Mouse (Mus musculus): ENCODE results near the gene Sec16a. TPM values are rescaled to one million over a fixed set of nuclear protein-coding genes. Genes with fewer than 3 reads are reported as not detected.
A peak's percentile ranks its signal among the peaks of the same experiment; 100 is the strongest.
"Not testable (repeated sequence)": the region's sequence is repeated elsewhere in the genome, so short reads cannot be mapped to it uniquely, and the experiment has no call there.

Sec16a gene
- polyA plus RNA-seq, 1 experiment from 2014 or later = 20.2 TPM

- no peak overlapping the region for H3K4me3 ChIP-seq (replicated peaks)
- 89% methylated on average over 8 of the region's 8 CpGs for WGBS
- no peak overlapping the region for H3K9ac ChIP-seq
- ATAC-seq = no peak
- peaks cover 71% of the 10 kb centered on the region for H3K36me3 ChIP-seq
- H3K27ac ChIP-seq = no peak overlapping the region
- H3K27me3 ChIP-seq (replicated peaks) = no peaks in the 10 kb centered on the region
- H3K4me1 ChIP-seq (replicated peaks) = no peaks in the 10 kb centered on the region
- H3K4me2 ChIP-seq (replicated peaks) = no peak overlapping the region
- H3K9me3 ChIP-seq = no peaks in the 10 kb centered on the region
These were observed 46.0 kb downstream of the Sec16a start for GRCm38 (mm10) chr2:26398978-26399377.

- Histone ChIP-seq H3K9ac (no peak overlapping the region), H3K27me3 (replicated peaks) (no peaks in the 10 kb centered on the region), H3K4me2 (replicated peaks) (no peak overlapping the region), H3K36me3 (peaks cover 64% of the 10 kb centered on the region), H3K27ac (no peak overlapping the region), H3K4me3 (replicated peaks) (no peak overlapping the region), H3K9me3 (no peaks in the 10 kb centered on the region), H3K4me1 (replicated peaks) (peaks cover 14% of the 10 kb centered on the region)
- no peak for ATAC-seq
- 93% methylated on average over 6 of the region's 6 CpGs for WGBS
These were observed 53.4 kb downstream of the Sec16a start for GRCm38 (mm10) chr2:26391617-26392016.

- ATAC-seq = no peak
- Histone ChIP-seq H3K27me3 (replicated peaks) (no peaks in the 10 kb centered on the region), H3K4me2 (replicated peaks) (no peak overlapping the region), H3K9me3 (no peaks in the 10 kb centered on the region), H3K4me1 (replicated peaks) (peaks cover 14% of the 10 kb centered on the region), H3K9ac (no peak overlapping the region), H3K4me3 (replicated peaks) (no peak overlapping the region), H3K36me3 (peaks cover 63% of the 10 kb centered on the region), H3K27ac (no peak overlapping the region)
- WGBS = 77% methylated on average over 3 of the region's 3 CpGs
These were observed 54.1 kb downstream of the Sec16a start for GRCm38 (mm10) chr2:26390954-26391353.

GRCm38 (mm10) chr2:26389154-26389690 lies 55.8 kb downstream of the Sec16a start, which contains the start of the genes Entr1 and Pmpca:
TSS of gene Entr1 (minus strand) at chr2:26389316.
TSS of gene Pmpca (plus strand) at chr2:26389339.
- no peaks in the 10 kb centered on the region for H3K27me3 ChIP-seq (replicated peaks)
- peak; percentile 95 for ATAC-seq
- under 1% methylated on average over 56 of the region's 60 CpGs for WGBS
- no peaks in the 10 kb centered on the region for H3K9me3 ChIP-seq
- H3K27ac ChIP-seq = peak within 1 kb of the TSS; percentile 81
- H3K4me3 ChIP-seq (replicated peaks) = peak within 1 kb of the TSS; percentile 97
- H3K4me2 ChIP-seq (replicated peaks) = peak within 1 kb of the TSS; percentile 95
- H3K36me3 ChIP-seq = peaks cover 63% of the 10 kb centered on the region
- peak within 1 kb of the TSS; percentile 97 for H3K9ac ChIP-seq
- H3K4me1 ChIP-seq (replicated peaks) = peaks cover 14% of the 10 kb centered on the region

DNA sequence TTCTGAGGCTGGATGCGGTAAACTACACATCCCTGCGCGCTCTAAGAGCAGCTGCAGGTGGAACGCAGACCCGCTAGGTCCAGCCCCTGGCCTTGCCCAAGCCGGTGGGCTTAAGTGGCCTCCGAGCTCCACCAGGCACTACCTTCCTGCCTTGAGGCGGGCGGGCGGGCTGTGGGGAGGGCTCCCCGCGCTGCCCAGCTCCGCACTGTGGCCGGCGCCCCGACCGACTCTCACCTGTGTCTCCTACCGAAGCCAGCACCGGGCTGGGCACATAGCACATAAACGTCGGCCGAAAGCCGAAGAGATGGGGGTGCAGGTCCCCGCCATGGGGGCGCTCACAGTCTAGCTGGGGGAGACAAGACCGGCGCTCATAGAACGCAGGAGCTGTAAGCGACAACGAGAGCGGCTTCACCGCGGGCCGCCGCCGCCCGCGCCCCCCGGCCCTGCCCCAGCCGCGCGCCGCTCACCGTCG lies 56.3 kb downstream of the Sec16a start:
- peak overlapping the region; percentile 97 for H3K4me3 ChIP-seq (replicated peaks)
- peak overlapping the region; percentile 97 for H3K9ac ChIP-seq
- no peaks in the 10 kb centered on the region for H3K9me3 ChIP-seq
- peaks cover 66% of the 10 kb centered on the region for H3K36me3 ChIP-seq
- peak overlapping the region; percentile 81 for H3K27ac ChIP-seq
- H3K4me1 ChIP-seq (replicated peaks) = peaks cover 14% of the 10 kb centered on the region
- no peaks in the 10 kb centered on the region for H3K27me3 ChIP-seq (replicated peaks)
- under 1% methylated on average over 45 of the region's 45 CpGs for WGBS
- H3K4me2 ChIP-seq (replicated peaks) = peak overlapping the region; percentile 95
- peak; percentile 75 for ATAC-seq

GRCm38 (mm10) chr2:26387713-26388112 lies 57.3 kb downstream of the Sec16a start:
- H3K4me3 ChIP-seq (replicated peaks) = no peak overlapping the region
- WGBS = 84% methylated on average over 3 of the region's 3 CpGs
- peak overlapping the region; percentile 95 for H3K4me2 ChIP-seq (replicated peaks)
- H3K27ac ChIP-seq = no peak overlapping the region
- peak overlapping the region; percentile 97; the same call in 1 of the 2 replicates for H3K9ac ChIP-seq
- no peak for ATAC-seq
- H3K4me1 ChIP-seq (replicated peaks) = peaks cover 14% of the 10 kb centered on the region
- H3K27me3 ChIP-seq (replicated peaks) = no peaks in the 10 kb centered on the region
- H3K36me3 ChIP-seq = peaks cover 64% of the 10 kb centered on the region
- no peaks in the 10 kb centered on the region for H3K9me3 ChIP-seq

DNA sequence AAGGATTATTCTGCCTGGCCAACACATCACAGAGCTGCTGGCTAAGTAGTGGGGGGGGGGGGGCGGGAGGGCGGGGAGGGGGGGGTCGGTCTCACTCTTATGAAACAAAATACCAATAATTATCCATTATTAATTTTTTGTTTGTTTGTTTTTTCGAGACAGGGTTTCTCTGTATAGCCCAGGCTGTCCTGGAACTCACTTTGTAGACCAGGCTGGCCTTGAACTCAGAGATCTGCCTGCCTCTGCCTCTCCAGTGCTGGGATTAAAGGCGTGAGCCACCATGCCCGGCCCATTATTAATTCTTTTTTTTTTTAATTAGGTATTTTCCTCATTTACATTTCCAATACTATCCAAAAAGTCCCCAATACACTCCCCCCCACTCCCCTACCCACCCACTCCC lies 64.1 kb downstream of the Sec16a start:
- H3K4me1 ChIP-seq (replicated peaks); H3K27ac ChIP-seq; H3K9me3 ChIP-seq; H3K27me3 ChIP-seq (replicated peaks); ATAC-seq: not testable (repeated sequence)
- H3K4me2 ChIP-seq (replicated peaks) = peak overlapping the region; percentile 92
- WGBS = 31% methylated on average over 6 of the region's 6 CpGs
- peaks cover 44% of the 10 kb centered on the region for H3K36me3 ChIP-seq
- H3K9ac ChIP-seq = peak overlapping the region; percentile 88; the same call in 1 of the 2 replicates
- peak overlapping the region; percentile 81 for H3K4me3 ChIP-seq (replicated peaks)

GRCm38 (mm10) chr2:26380131-26380771 lies 64.8 kb downstream of the Sec16a start, which contains the start of gene Snapc4:
TSS of gene Snapc4 (minus strand) at chr2:26380653.
- Histone ChIP-seq H3K4me2 (replicated peaks) (peak within 1 kb of the TSS; percentile 92), H3K36me3 (peaks cover 43% of the 10 kb centered on the region), H3K4me1 (replicated peaks) (0 out of 2 replicates have a peak, but pooled peaks cover 7% of the 10 kb centered on the region), H3K4me3 (replicated peaks) (peak within 1 kb of the TSS; percentile 81), H3K27me3 (replicated peaks) (no peaks in the 10 kb centered on the region), H3K27ac (0 out of 2 replicates have a peak within 1 kb of the TSS, but pooled peaks have one; percentile 40), H3K9ac (peak within 1 kb of the TSS; percentile 88), H3K9me3 (no peaks in the 10 kb centered on the region)
- peak; percentile 98 for ATAC-seq
- WGBS = under 1% methylated on average over 38 of the region's 38 CpGs

DNA sequence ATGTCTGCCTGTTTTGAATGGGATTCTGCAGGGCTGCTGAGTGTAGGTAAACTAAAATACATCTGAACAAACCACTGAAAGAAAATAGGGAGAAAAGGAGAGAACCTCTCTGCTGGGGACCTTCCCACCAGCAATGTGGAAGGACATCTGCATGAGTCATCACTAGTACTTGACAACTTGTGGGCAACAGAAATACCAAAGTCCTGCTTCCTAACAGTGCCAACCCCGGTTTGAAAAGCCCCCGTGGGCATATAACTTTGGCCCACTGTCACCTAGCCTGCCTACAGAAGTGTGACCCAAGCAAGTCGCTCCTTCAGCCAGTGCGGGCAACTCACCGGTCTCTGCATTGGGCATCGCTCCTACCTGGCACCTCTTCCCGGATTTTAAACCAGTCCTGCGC lies 72.6 kb downstream of the Sec16a start:
- H3K4me2 ChIP-seq (replicated peaks) = no peak overlapping the region
- 93% methylated on average over 8 of the region's 8 CpGs for WGBS
- H3K4me3 ChIP-seq (replicated peaks) = no peak overlapping the region
- H3K27ac ChIP-seq = no peak overlapping the region
- no peak overlapping the region for H3K9ac ChIP-seq
- H3K4me1 ChIP-seq (replicated peaks) = no peaks in the 10 kb centered on the region
- no peaks in the 10 kb centered on the region for H3K9me3 ChIP-seq
- ATAC-seq = no peak
- H3K27me3 ChIP-seq (replicated peaks) = no peaks in the 10 kb centered on the region
- H3K36me3 ChIP-seq = peaks cover 66% of the 10 kb centered on the region

DNA sequence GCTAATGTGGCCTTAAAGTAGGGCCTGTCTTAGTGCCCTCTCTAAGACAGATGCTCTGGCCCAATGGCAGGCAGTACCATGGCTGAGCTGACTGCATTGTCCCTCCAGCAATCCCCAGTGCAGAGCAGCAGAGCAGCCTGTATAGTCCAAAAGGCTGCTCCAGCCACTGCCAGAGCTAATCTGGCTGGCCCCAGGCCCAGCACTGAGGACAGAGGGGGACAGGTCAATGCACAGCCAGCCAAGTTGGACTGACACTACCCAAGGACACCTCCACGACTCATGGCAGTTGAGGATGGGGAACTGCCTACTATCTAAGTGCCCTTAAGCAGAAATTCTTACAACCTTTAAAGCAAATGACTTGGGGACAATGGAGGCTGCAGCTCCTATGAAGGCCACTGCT lies 76.4 kb downstream of the Sec16a start:
- 90% methylated on average over 1 of the region's 1 CpGs for WGBS
- peaks cover 65% of the 10 kb centered on the region for H3K36me3 ChIP-seq
- peaks cover 6% of the 10 kb centered on the region for H3K4me1 ChIP-seq (replicated peaks)
- no peak overlapping the region for H3K4me2 ChIP-seq (replicated peaks)
- no peak for ATAC-seq
- H3K9me3 ChIP-seq = no peaks in the 10 kb centered on the region
- no peaks in the 10 kb centered on the region for H3K27me3 ChIP-seq (replicated peaks)
- no peak overlapping the region for H3K4me3 ChIP-seq (replicated peaks)
- H3K27ac ChIP-seq = no peak overlapping the region
- no peak overlapping the region for H3K9ac ChIP-seq

DNA sequence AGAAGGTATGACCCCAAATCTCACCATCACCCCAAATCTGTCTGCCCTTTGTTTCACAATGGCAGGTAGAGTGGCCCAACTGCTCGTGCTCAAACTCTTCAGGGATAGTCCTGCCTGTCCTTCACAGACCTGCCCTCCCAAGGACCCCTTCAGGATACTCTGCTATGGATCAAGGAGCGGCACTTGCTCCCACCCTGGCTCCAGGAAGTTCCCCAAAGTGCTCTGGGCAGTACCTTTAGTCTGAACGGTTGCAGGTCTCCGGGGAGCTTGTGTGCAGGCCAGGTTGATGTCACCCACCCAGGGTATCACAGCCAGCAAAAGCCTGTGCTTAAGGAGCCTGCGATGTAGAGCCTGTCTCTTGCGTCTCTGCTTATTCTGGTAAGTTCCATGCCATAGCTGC lies 77.1 kb downstream of the Sec16a start:
- Histone ChIP-seq H3K27me3 (replicated peaks) (no peaks in the 10 kb centered on the region), H3K9ac (no peak overlapping the region), H3K4me2 (replicated peaks) (no peak overlapping the region), H3K36me3 (peaks cover 65% of the 10 kb centered on the region), H3K4me3 (replicated peaks) (no peak overlapping the region), H3K4me1 (replicated peaks) (peaks cover 6% of the 10 kb centered on the region), H3K9me3 (no peaks in the 10 kb centered on the region), H3K27ac (no peak overlapping the region)
- 94% methylated on average over 6 of the region's 6 CpGs for WGBS
- no peak for ATAC-seq

DNA sequence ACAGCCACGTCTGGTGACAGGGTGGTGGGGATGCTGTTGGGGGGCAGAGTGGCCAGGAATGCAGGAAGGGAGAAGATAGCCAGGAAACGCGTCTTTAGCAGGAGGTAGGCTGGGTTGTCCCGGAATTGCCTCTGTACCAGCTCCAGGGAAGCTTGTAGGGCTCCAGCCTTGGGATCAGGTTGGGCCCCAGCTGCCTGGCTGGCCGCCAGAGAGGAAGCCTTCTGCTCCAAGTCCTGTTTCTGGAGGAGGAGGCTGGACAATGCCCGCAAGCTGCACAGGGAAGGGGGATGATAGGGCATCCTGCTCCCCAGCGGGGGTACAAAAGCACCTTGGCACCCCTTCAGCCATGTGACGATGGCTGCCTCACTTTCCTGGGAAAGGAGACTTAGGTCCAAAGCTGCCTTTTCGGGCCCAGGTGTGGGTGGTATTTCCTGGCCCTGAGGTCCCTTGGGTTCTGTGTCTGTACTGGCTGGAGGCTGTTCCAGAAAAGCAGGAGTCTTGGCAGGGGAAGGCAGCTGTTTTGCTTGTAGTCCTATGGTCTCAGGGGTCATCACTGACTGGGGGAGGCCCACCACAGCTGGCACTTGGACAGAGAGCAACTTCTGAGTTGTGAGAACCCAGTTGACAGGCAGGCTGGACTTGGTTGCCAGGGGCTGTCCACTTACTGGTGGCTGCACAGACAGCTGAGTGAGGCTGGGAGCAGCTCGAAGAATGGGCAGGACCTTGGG lies 80.1 kb downstream of the Sec16a start:
- no peak overlapping the region for H3K9ac ChIP-seq
- H3K4me2 ChIP-seq (replicated peaks) = no peak overlapping the region
- no peaks in the 10 kb centered on the region for H3K27me3 ChIP-seq (replicated peaks)
- no peaks in the 10 kb centered on the region for H3K9me3 ChIP-seq
- 72% methylated on average over 10 of the region's 10 CpGs for WGBS
- H3K27ac ChIP-seq = no peak overlapping the region
- ATAC-seq = no peak
- H3K36me3 ChIP-seq = peaks cover 54% of the 10 kb centered on the region
- H3K4me1 ChIP-seq (replicated peaks) = peaks cover 6% of the 10 kb centered on the region
- H3K4me3 ChIP-seq (replicated peaks) = no peak overlapping the region

All from intestine, embryonic 15.5 days (tissue).